Mouse (Mus musculus) splenic B cell, adult 2 months (primary cell): ENCODE data around the gene Il12a.
"Not testable (repeated sequence)": the region's sequence is repeated elsewhere in the genome, so short reads cannot be mapped to it uniquely, and the experiment has no call there.

Source experiments
- DNase-seq: peaks from one replicate; pipeline ENCODE4 v3.0.0-alpha.2; 2011; ENCODE audit warnings: low read depth, low spot score
- H3K27me3 ChIP-seq: 2 replicates; pipeline ENCODE4 v1.6.1; 2012; ENCODE audit warnings: mild to moderate bottlenecking, low read length, moderate library complexity, mixed read lengths; ENCODE audit not compliant: control insufficient read depth, poor library complexity, insufficient read depth, severe bottlenecking
- H3K36me3 ChIP-seq: 2 replicates; pipeline ENCODE4 v1.6.1; 2012; ENCODE audit warnings: mild to moderate bottlenecking, low read length, moderate library complexity, mixed read lengths; ENCODE audit not compliant: control insufficient read depth, poor library complexity, insufficient read depth, severe bottlenecking

Gene Il12a

DNA sequence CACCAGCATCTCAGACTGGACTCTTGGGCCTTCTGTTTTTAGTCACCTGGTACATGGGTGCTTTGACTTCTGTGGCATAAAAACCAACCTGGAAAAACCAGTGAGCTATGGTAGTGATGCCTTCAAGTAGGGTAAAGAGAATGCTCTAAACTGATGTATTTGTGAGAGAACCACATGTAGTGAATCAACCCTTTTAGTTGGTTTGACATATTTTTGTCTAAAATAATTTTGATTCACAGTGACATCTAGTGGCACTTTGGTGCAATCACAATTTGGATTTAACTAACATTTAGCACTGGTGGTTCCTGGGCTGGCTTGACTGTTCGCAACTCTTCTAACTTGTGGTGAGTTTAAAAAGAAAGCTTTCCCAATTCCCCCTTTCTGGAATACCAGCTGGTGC lies 53.7 kb downstream of the Il12a start:
- Histone ChIP-seq H3K36me3 (no peaks in the 10 kb centered on the region), H3K27me3 (no peaks in the 10 kb centered on the region)
- DNase-seq, result peak; percentile 64

DNA sequence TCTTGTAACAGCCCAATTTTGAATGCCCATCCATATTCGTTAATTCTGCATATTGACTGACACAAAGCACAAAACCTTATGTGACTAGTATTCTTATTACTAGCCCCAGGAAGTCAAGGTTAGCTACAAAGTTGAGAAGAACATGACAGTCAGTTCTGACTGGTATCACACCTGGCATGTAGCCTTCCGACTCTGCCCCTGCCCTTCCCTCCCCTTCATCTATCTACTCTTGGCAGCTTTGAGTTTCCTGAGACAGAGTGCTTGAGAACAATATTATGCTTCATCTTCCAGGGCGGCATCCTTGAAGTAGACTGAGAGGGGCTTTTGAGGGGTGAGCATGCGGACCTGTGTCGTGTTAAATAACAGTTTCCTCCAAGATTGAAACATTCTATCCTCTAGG lies 54.6 kb downstream of the Il12a start:
- no peak for DNase-seq
- H3K27me3 ChIP-seq, result no peaks in the 10 kb centered on the region
- no peaks in the 10 kb centered on the region for H3K36me3 ChIP-seq

DNA sequence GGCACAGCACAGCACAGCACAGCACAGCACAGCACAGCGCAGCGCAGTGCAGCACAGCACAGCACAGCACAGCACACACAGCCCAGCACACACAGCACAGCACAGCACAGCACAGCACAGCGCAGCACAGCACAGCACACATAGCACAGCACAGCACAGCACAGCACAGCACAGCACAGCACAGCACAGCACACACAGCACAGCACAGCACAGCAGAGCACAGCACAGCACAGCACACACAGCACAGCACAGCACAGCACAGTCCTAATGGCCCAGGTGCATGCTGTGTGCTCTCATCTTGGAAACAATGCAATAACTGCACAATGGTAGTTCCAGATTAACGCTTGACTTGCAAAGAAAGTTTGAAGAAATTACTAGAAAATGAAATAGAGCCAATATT lies 55.8 kb downstream of the Il12a start:
- H3K27me3 ChIP-seq, DNase-seq, H3K36me3 ChIP-seq: not testable (repeated sequence)
